ENCODE assay signal across 16 mouse cellular contexts in the genomic region with DNA sequence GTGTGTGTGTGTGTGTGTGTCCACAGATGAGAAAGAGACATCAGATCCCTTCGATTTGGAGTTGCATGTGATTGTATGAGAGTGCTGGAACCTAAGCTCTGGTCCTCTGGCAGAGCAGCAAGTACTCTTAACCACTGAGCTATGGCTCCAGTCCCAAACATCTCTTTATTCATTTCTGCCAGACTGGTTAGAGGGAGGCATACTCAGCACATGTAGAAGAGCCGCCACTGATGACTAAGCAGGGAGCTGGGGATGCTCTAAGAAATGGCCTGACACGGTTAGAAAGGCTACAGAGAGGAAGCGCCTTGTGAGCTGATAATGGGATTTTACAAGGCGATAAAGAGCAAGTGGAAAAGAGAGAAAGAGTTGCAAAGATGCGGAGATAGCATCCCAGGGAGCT.
"Had no signal": no experiment of that assay in that cellular context is flagged by ENCODE, and none has a peak within 500 bp of the region (broad histone marks: within the 10 kb centered on the region; RNA-seq: fewer than 3 reads in every experiment).

No protein-coding gene starts in this region.

- ATAC-seq: hindbrain, embryonic 16.5 days; inflammation-experienced regulatory T-cells, adult 6 months; intestine, embryonic 15.5 days; intestine, postnatal 0 days had no signal

- DNase-seq: gastrocnemius, postnatal 14 days; gastrocnemius, postnatal 36 days; heart, adult 18-20 months; heart, postnatal 14 days; heart, postnatal 4 days; kidney, adult 18-20 months; kidney, adult 8-10 months; kidney, postnatal 10 days; kidney, postnatal 25 days; kidney, postnatal 4 days; liver; liver, embryonic 13.5 days had no signal
